Mouse (Mus musculus): ENCODE data around the gene Prrg2.

Gene Prrg2

GRCm38 (mm10) chr7:45030857-45031256 lies 31.6 kb downstream of the Prrg2 start:
- DNase-seq = no peak

DNA sequence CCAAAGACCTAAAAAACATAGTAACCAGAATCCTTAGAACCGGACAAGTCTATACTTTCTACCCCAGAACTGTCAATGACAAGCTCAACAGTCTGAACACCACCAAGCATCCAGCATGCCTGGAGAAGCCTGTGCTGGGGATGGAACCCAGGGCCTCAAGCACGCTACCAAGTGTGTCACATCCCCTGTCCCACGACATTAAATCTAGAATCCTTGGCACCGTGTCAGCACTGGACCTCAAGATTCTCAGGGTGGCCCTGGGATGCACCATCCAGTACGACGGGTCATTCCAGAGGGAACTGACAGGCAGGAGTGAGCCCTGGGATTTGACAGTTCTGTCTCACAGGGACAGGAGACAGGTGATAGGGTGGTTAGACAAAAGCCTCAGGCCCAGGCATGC lies 32.5 kb downstream of the Prrg2 start:
- no peak for DNase-seq

- no peak for DNase-seq
Observed at GRCm38 (mm10) chr7:45028351-45028750, 34.1 kb downstream of the Prrg2 start.

- DNase-seq = no peak
Observed at GRCm38 (mm10) chr7:45027761-45028160, 34.7 kb downstream of the Prrg2 start.

- DNase-seq = no peak
Observed at GRCm38 (mm10) chr7:45026256-45026655, 36.2 kb downstream of the Prrg2 start.

DNA sequence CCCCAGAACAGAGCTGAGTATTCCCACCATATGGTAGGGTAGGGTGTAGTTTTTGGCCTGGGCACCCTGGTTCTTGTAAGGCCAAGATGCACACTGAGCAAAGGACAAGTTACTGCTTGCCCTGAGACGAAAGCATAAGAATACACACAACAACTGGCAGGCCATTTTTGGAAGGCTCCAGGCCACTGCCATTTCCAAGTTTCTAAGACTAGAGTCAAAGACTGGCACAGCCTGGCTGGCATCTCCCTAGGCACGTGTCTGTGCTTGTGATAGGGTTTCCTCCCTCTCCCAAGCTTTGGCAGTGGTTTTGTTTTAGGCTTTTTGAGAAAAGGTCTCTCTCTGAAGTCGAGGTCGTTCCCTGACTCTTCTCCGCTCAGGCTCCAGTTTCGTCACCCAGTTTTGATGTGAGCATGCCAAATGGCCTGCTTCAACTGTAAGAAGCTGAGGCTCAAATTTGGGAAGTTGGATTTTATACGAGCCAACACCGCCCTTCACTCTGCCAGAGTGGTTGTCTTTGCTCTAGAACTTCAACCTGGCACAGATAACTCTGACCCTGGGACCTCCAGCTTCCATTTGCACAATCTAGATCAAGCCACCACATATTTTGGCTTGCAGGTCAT lies 36.8 kb downstream of the Prrg2 start:
- peak; percentile 7 for DNase-seq

- DNase-seq = peak; percentile 16
Observed at GRCm38 (mm10) chr7:45024281-45025248, 37.9 kb downstream of the Prrg2 start.

DNA sequence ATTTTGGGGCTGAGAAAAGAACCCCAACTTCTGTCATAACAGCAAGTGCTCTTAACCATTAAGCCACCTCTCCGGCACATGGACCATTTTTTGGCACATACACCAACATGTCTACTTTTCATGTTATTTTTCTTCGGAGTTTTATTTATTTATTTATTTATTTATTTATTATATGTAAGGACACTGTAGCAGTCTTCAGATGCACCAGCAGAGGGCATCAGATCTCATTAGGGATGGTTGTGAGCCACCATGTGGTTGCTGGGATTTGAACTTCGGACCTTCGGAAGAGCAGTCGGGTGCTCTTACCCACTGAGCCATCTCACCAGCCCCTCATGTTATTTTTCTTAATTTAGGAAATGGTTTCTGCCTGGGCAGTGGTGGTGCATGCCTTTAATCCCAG lies 38.8 kb downstream of the Prrg2 start:
- DNase-seq = peak; percentile 48

GRCm38 (mm10) chr7:45020225-45020624 lies 42.3 kb downstream of the Prrg2 start:
- no peak for DNase-seq

DNA sequence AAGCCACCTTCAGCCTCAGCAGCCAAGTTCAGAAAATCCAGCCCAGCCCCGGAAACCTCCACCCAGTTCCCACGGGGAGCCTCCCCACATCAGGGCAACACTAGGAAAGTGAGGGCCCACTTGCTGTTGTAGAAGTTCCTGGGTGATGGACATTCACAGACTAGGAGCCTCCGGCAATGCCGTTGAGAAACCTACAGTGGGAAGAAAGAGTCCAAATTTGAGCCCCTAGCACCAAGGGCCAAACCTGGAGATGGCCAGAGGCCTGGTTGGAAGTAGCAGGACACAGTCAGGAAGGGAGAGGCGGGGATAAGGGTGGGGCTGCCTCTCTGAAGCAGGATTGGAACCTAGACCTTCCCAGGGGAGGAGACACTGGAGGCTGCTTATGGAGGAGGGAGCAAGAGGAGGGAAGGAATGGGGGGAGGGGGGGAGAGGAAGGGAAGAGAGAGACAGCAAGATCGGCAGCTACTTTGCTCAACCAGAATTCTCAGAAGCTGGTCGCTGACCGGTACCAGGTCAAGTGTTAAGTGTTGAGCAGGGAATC lies 43.4 kb downstream of the Prrg2 start:
- DNase-seq = peak; percentile 79

DNA sequence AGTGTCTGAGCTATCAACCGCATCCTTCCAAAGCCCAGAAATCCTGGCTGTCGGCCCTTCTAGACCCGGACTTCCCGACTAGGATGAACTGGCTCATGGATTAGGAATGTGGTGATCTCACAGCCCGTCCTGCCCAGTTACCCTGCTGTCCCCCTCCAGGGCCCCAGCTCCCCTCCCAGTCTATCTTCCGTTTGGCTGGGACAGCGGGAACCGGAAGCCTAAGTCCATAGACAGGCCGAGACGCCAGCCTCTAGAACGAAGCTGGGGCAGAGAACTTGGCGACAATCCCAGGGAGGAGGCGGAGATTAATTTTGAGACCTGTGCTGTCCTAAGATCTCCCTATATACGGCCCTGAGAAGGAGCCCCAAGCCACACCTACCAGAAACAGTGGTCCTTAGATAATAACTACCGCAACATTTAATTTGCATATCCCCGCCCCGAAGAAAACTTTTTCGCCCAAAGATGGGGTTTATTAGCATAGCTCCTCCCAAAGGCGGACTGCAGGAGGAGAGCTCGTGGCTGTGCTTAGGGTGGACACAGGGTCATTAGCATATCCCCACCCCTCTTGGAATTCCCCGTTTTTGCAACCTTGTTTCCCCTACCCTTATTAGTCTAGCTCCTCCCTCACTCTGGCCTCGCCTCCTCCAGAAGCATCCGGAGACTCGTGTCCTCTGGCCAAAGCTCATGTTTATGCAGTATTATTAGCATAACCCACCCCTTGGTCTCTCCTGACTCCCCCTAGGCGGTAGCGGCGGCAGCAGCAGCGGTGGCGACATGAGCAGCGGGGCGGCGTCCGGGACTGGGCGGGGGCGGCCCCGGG lies 45.0 kb downstream of the Prrg2 start, which contains the start of gene Rras:
Gene Rras (plus strand): TSS at position 720 of the 820 bp plus-strand sequence.
- peak; percentile 94 for DNase-seq

- no peak for DNase-seq
Observed at GRCm38 (mm10) chr7:45016761-45017160, 45.7 kb downstream of the Prrg2 start.

DNA sequence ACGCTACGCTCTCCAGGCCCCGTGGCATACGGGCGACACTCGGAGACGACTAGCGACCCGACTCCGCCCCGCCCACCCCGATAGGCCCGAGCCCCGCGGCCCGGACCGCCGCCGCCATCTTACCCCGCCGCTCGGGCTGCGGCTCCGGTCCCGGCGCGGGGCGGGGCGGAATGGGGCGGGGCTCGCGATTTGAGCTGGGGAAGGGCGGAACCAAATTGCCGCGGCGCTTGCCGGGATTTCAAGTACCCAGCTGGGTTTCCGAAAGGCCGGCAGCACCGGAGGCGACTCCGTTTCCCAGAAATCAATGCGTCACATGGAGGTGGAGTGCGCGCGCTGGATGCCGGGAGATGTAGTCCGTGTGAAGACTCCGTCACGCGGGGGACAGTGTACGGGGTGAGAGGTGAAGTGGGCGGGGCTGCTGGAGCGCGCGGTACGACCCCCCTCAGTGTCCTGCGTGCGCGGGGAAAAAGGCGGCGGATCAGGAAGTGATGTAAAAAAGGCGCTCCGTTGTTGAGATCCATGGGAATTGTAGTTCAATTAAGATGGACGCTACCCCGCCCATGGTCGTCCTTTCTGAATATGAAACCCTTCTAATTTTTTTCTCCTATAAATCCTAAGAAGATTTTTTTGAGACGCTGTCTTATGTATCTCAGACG lies 46.4 kb downstream of the Prrg2 start, which contains the start of gene Scaf1:
Gene Scaf1 (minus strand): TSS at position 407 of the 656 bp plus-strand sequence.
- peak; percentile 100 for DNase-seq

DNA sequence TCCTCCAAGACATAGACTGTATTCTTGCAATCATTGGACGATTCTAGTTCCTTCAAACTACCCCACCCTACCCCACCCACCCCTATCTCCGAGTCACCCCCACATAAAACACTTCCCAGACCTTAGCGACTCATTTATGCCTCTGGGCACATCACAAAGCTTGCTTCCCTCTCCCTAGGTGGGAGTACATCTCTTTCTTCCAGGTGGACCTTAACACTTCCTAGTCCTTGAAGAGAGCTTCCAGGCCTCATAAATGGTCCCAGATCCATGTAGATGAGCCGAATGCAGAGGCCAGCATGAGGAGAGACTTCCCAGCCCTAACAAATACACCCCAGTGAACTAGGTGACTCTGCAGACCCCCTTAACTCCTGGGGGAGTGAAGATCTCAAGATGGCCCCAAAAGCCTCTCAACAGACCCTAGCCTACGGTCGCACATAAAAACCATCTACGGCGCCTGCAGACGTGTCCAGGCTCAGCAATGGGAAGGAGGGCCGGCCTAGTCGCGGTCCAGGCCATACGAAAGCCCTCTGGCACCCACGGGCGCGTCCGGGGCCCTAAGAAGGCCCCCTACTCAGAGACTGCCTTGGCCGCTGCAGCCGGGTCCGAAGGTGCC lies 47.0 kb downstream of the Prrg2 start:
- DNase-seq = no peak

DNA sequence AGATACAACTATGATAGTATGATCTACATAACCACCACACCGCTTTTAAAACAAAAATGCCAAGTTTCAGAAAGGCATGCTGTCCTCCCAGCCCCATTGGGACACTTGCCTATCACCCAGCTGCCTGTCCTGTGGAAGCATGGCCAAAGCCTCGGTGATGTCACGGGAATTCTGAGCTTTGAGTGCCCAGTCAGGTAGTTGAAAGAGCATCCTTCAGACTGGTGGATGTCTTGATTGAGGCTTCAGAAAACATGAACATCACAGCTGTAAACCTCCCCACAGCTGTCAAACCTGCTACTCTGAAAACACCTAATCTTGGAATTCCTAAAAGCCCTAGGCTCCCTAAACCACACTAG lies 48.4 kb downstream of the Prrg2 start:
- DNase-seq = no peak

DNA sequence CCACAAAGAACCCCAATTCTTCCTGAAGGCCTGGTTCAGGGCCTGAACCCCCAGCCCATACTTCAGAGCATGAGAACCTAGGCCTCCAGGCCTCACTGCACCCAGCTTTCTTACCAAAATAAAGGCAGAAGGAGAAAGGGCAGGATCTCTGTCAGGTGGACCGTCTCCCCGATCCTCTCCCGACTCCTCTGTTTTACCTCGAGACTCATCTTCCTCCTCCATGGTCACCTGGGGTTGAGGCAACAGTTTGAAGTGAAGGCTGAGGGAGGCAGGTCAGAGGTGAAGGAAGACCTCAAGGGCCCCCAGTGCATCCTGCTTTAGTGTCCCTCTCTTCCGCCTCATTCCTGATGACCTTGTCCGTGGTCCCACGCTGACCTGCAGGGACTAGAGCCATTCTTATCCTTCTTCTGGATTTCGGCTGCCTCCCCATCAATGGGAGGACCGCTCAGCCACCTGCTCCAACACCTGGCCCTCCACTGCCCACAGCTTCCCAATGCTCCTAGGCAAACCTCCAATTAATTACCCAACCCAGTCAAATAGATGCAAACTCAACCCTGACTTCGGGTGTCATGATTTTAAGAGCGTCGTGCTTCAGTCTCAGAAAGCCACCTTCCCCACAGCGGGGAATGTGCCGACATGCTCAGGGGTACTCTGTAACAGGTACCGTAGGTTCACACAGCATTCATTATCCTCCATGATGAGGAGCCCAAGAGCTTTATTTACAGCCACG lies 48.9 kb downstream of the Prrg2 start:
- DNase-seq = no peak

DNA sequence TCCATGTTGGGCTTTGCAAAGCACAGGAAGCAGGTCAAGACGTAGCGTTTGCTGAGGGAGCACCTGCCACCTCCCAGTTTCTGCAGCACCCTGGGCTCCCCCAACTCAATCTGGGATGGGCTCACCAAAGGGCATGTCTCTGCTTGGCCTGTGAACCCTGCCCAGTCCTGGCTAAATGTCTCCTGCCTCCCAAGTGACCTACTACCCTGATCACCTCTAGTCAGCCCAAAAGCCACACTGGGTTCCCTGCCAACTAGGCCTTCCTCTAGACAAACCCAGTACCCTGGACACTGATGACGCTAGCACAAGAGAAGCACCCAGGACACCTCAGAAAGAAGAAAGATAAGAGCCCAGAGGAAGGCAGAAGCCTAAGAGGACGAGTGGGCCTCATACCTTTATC lies 49.7 kb downstream of the Prrg2 start:
- no peak for DNase-seq

GRCm38 (mm10) chr7:45012011-45012410 lies 50.5 kb downstream of the Prrg2 start:
- no peak for DNase-seq

DNA sequence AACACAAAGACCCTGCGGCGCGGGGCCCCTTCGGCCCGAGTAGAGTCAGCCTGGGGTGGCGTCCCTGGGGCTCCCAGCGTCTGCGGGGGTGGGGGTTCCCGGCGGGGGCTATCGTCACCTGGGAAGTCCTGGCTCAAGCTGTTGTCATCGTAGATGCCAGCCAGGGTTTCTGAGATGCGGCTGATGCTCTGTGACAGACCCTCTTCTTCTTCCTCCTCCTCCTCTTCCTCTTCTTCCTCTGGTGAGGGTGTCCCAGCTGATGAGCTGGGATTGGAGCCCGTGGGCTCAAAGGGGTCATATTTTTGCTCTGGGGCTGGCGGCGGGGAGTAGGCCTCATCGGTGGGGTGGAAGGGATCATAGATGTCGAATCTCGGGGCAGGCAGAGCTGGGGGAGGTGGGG lies 54.1 kb downstream of the Prrg2 start:
- no peak for DNase-seq

DNA sequence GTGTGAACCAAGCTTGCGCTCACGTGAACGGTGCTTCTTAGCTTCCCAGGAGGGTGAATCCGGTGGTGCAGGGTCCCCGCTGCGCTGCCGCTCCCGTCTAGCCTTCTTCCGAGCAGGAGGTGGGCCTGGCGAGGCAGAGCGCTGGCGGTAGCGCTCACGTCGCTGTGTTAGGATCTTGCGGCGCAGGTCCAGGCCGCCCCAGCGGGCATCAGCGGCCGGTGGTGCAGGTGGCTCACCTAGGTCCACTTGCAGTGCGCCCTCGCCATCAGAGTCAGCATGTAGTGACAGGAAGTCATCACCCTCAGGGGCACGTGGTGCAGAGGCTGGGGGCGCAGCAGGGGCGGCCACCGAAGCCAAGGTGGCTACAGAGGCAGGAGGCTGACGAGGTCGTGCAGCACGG lies 54.6 kb downstream of the Prrg2 start:
- no peak for DNase-seq

- DNase-seq = no peak
Observed at GRCm38 (mm10) chr7:45007141-45007540, 55.3 kb downstream of the Prrg2 start.

Data from kidney, postnatal 10 days (tissue).